Mouse (Mus musculus) frontal cortex, postnatal 14 days (tissue): Measurements from ENCODE around the gene Cnih3.

Experiments used
- DNase-seq, 2 experiments: peaks; one replicate each; pipeline ENCODE4 v3.0.0; 2022; ENCODE audit warnings: low spot score in 2 of 2

Cnih3 gene

GRCm38 (mm10) chr1:181403056-181403455, 50.6 kb downstream of the Cnih3 start:
- no peak for DNase-seq

- DNase-seq, result no peak
Observed at GRCm38 (mm10) chr1:181407281-181407680, 54.9 kb downstream of the Cnih3 start.

- DNase-seq, result no peak
Observed at GRCm38 (mm10) chr1:181408086-181408975, 55.9 kb downstream of the Cnih3 start.

- DNase-seq, result no peak
Observed at GRCm38 (mm10) chr1:181409693-181410092, 57.3 kb downstream of the Cnih3 start.

DNA sequence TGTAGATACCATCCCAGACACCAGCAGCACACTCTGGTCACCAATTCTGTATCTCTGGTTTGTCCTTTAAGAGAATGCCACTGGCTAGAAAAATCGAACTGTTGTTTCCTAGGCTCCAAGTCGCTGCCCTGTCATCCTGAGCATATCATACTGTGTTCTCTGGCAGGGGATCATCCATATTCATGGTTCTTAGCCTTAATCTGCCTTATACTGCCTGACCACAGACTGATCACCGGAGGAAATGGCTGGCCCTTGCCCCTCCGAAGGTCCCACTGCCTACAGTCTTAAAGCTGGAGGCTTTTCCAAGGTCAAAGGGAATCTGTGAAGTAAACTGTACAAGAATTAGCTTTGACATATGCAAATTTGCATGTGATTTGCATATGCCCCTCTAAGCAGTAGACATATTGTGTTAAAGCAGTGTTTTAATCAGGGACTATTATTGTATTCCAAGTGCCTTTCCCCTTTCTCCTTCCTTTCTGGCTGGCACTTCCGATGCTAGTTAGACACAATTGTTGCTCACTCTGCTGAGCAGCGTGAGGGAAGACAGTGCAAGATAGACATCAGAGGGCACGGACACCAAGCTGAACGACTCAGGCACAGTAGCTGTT, 58.3 kb downstream of the Cnih3 start:
- no peak for DNase-seq

- no peak for DNase-seq
Observed at GRCm38 (mm10) chr1:181414985-181415384, 62.6 kb downstream of the Cnih3 start.

DNA sequence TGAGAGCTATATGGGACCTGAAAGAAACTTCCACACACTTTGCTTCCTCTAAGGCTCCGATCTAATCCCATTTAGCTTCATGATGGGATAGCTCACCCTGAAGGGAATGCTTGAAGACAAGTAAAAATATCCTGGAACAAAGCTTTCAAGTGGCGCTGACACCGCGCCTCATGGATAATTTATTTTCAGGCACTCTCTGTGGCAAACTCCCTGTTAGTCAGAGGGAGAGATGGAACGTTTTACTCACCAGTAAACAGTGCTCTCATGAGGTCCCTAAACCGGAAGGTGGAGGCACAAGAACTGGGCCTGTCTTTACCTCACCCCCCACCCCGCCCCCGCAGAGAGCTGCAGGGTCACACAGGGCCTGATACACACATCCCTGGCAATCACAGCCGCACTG, 64.4 kb downstream of the Cnih3 start:
- no peak for DNase-seq

DNA sequence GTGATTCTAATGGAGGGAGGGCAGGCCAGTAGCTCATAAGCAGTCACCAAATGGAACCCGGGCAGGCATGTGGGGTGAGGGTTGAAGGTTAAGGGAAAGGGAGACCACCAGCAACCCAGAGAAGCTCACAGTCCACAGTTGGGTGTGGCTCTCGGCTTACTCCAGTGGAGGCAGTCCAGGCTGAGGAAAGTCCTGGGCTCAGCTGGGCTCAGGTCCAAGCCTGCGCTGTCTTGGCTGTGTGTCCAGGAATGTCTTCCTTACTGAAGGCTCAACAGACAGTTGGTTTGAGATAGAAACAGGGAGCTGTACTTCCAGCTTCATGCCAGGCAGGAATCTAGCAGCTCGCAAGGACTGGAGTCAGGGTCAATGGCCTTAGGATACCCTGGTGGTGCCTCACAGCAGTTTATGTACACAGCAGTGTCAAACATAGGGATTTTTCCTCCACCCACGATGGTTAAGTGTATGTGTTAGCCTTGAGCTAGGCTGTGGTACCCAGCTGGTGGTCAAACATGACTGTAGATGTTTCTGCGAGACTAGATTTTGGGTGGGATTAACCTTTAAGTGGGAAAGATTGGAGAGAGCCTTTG, 65.6 kb downstream of the Cnih3 start:
- DNase-seq, result no peak

DNA sequence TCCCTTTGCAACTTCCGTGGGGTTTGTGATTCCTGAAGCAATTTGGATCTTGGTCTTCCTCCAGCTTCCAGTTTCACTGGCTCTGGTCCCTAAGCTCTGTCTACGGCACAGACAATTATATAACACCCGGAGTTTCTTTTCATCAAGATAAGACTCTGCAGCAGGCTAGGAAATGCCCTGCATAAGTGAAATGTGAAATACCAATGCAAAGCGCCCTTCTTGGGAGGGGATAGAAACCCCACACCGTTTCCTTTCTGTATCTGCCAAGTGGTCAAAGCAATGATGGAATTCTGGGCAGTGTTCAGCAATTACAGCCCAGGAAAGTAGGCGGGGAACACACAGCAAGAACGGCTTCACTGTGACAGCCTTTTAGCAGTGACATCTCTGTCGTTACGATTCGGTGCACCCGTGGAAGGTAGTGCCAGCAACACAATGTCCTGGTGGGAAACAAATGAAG, 67.7 kb downstream of the Cnih3 start:
- DNase-seq, result no peak

- DNase-seq, result no peak
Observed at GRCm38 (mm10) chr1:181422796-181423195, 70.4 kb downstream of the Cnih3 start.

DNA sequence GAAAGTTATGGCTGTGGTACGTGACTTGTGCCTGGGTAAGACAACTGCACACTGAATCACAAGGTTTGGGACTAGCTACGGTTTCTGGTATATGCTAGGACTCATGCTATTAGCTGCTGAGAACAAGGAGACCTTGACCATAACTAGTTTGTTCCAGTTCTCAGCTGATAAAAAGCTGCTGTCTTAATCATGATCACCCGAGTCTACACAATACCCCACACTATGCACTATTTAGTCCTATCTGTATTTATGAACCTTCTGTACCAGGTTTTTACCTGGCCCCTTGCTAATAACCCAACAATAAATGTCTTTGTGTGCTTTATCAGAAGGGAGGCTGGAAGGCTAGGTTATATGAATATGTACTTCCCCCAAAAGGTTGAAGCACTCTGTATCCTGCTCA, 72.5 kb downstream of the Cnih3 start:
- DNase-seq, result no peak

GRCm38 (mm10) chr1:181425388-181425787, 73.0 kb downstream of the Cnih3 start:
- no peak for DNase-seq

DNA sequence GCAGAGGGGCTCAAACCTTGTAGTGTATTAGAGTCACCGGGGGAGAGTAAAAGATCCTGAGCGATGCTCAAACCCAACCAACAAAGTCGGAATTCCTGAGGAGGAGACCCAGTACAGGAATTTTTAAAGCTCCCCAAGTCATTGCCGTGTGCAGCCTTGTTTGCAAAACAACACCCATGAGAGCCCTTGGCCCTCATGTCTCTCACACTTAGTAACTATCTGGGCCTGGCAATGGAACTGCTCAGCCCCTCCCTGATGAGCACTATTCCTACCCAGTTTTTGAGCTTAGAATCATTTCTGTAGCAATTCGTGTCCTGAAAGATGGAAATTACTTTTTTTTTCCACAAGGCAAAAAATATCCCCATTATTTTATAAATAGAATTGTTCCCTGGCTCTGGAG, 74.0 kb downstream of the Cnih3 start:
- no peak for DNase-seq

- no peak for DNase-seq
Observed at GRCm38 (mm10) chr1:181433263-181433662, 80.8 kb downstream of the Cnih3 start.

DNA sequence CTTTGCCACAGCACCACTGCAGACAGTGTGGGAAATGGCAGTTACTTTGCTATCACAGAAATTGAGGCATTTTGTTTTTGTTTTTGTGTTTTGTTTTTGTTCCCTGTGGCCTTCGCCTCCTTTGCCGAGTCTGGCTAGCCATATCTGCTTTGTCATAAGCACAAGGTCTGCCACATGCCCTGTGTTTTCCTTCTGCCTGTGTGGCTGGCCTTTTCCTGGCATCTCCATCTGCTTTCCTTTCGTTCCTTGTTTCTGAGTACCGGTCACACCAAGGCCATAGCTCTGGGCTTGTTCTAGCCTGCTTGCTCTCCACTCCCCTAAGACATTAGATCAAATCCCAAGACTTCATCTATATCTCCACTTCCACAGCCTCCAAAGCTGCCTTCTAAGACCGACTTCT, 83.0 kb downstream of the Cnih3 start:
- DNase-seq, result no peak

- no peak for DNase-seq
Observed at GRCm38 (mm10) chr1:181440982-181441603, 88.7 kb downstream of the Cnih3 start.

DNA sequence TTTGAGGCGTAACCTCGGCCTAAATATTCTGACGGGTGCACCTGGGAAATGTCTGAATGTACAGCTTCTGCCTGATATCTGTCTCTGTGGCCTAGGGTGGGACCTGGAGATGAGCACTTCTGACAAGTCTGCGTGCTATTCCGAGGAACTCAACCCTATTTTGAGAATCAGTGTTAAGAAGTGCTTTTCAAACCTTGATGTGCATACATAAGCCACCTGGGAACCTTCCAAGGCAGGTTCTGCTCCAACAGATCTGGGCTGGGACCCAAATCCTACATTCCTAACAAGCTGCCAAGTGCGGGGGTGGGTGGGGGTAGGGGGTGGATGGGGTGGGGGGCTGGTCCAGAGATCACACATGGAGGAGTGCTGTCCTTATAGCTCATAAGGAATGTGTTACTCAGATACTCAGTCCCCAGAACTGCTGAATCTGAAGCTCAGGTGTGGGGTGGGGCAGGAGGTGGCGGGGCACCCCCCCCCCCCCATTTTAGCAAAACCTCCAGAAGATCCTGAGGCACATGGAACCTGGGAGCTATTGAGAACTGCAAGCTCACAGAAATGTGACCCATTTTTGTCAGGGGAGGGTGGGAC, 89.3 kb downstream of the Cnih3 start:
- no peak for DNase-seq

DNA sequence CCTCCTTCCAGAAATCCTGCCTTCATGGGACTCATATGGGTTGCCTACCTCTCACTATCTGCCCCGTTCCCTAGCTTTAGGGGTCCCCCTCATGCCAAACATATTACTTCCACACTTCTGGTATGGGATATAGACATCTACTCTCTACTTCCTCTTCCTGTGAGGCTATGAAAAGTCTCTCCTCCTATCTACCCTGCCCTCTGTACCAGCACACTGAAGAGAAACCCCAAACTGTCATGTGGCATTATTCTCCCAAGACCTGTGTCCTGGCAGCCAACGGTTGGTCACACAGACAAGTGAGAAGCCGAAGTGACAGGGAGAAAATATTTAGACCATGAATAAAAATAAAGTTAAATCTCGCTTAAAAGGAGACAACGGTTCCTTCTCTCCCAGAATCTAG, 92.6 kb downstream of the Cnih3 start:
- DNase-seq, result no peak

DNA sequence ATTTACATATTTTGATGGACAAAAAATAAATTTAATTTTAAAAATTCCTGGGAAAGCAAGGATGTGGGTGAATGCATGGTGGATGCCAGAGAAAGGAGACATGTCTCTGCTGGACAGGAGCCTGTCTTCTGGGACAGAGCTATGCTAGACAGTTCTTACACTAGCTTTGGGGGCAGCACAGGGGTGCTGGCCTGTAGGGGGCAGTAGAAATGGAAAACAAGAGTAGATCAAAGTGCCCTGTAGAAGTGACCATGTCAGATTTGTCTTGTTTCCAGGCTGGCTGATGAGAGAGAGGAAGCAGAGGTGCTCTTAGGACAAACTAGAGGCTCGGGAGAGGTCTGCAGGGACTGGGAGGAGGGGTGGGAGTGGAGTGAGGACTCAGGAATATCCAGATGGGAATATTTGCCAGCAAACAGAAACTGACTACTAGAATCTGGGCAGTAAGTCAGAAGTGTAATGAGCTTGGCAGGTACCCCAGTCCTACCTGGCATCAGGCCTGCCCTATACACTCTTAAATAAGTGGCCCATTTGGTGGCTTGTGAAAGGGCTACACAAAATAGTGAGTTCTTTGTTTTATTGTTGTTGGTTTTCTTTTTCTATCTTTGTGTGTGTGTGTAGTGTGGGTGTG, 93.3 kb downstream of the Cnih3 start:
- no peak for DNase-seq

- DNase-seq, result no peak
Observed at GRCm38 (mm10) chr1:181446591-181447114, 94.2 kb downstream of the Cnih3 start.

GRCm38 (mm10) chr1:181447576-181447975, 95.1 kb downstream of the Cnih3 start:
- DNase-seq, result no peak
